Mouse (Mus musculus): ENCODE data around the gene Arfrp1.

- TF ChIP-seq POLR2A (IDR thresholded peaks at IDR 0.05; ENCODE audit: insufficient read depth, low read depth, low read length) (no peak), CTCF (IDR thresholded peaks at IDR 0.05) (no peak)
Measured at GRCm38 (mm10) chr2:181377230-181377629, 12.0 kb upstream of the Arfrp1 start.

Measured in heart, adult 2 months (tissue).